Mouse (Mus musculus) skeletal muscle tissue, postnatal 0 days (tissue): ENCODE measurements around the gene Cltc. TPM values are rescaled to one million over a fixed set of nuclear protein-coding genes. Genes with fewer than 3 reads are reported as not detected.

ENCODE experiments used
- polyA plus RNA-seq: library from polyadenylated mRNA; unstranded; fragments of >200 nt; fragmentation: Nextera tagmentation; extraction: Ambion mirVana; gene quantifications from 2 replicates; pipeline ENCODE4 v1.2.1, GENCODE M21; 2015

The Cltc gene
- polyA plus RNA-seq: 56.6 and 59.6 TPM in 2 replicates

GRCm38 (mm10) chr11:86757480-86758371 is at the start of gene Cltc:
Gene Cltc (minus strand): TSS chr11:86757565.

GRCm38 (mm10) chr11:86683395-86684125 is 73.8 kb downstream of the Cltc start, which contains the start of the genes Vmp1 and Ptrh2:
Gene Vmp1 (minus strand): TSS chr11:86683836.
Gene Ptrh2 (plus strand): TSS chr11:86683985.

Other genes starting within 250 kb of the Cltc start
- gene Rps6kb1, start 212.8 kb downstream of the Cltc start, polyA plus RNA-seq: 70.2 and 76.0 TPM in 2 replicates
- 4.9 and 5.0 TPM in 2 replicates for gene Tubd1, start 212.6 kb downstream of the Cltc start, polyA plus RNA-seq
- 60.4 and 75.6 TPM in 2 replicates for gene Vmp1, start 73.7 kb downstream of the Cltc start, polyA plus RNA-seq
- 14.0 and 14.3 TPM in 2 replicates for gene Ptrh2, start 73.6 kb downstream of the Cltc start, polyA plus RNA-seq
- gene Dhx40, start 50.2 kb upstream of the Cltc start, polyA plus RNA-seq: 9.7 and 11.2 TPM in 2 replicates
- gene Ypel2, start 236.1 kb upstream of the Cltc start, polyA plus RNA-seq: 6.3 and 6.4 TPM in 2 replicates